Mouse (Mus musculus) embryonic fibroblast, embryonic 13.5 days (primary cell): ENCODE measurements around the gene Ints11.

Experiments
- CTCF ChIP-seq: IDR thresholded peaks from 2 replicates; pipeline ENCODE4 v1.5.1; 2011; ENCODE audit warnings: mild to moderate bottlenecking, control low read depth, low read length, moderate library complexity, borderline replicate concordance; ENCODE audit not compliant: insufficient read depth
- POLR2A ChIP-seq: IDR thresholded peaks from 2 replicates; pipeline ENCODE4 v1.6.1; 2011; ENCODE audit warnings: low read depth, mild to moderate bottlenecking, control low read depth, low read length, moderate library complexity

GRCm38 (mm10) chr4:155841003-155841454 is 28.3 kb upstream of the Ints11 start:
- TF ChIP-seq CTCF (peak; percentile 61; the same call in 1 of the 2 replicates), POLR2A (peak; percentile 75)
